Mouse (Mus musculus) hindbrain, embryonic 13.5 days (tissue): ENCODE results near the gene Gm49486. TPM values are rescaled to one million over a fixed set of nuclear protein-coding genes. Genes with fewer than 3 reads are reported as not detected.

Source experiments
- ATAC-seq: fragments of 200-750 bp; cut with Nextera tagmentation; 2 replicates; pipeline ENCODE4 v1.8.0; 2017; ENCODE audit warnings: moderate TSS enrichment; ENCODE audit not compliant: low FRiP score
- H3K27ac ChIP-seq: fragments of 300-500 bp; sonication (generic); 2 replicates; pipeline ENCODE4 v1.5.1; 2015; ENCODE audit warnings: inconsistent platforms, mild to moderate bottlenecking, moderate library complexity
- H3K27me3 ChIP-seq: fragments of 300-500 bp; sonication (generic); 2 replicates; pipeline ENCODE4 v1.6.1; 2015; ENCODE audit warnings: mild to moderate bottlenecking, inconsistent platforms
- H3K36me3 ChIP-seq: fragments of 300-500 bp; sonication (generic); 2 replicates; pipeline ENCODE4 v1.6.1; 2015; ENCODE audit warnings: mild to moderate bottlenecking, inconsistent platforms
- H3K4me1 ChIP-seq: fragments of 300-500 bp; sonication (generic); replicated peaks from 2 replicates; pipeline ENCODE4 v1.6.1; 2015; ENCODE audit warnings: inconsistent platforms
- H3K4me2 ChIP-seq: fragments of 300-500 bp; sonication (generic); 2 replicates; pipeline ENCODE4 v1.6.1; 2015; ENCODE audit warnings: inconsistent platforms, mild to moderate bottlenecking, moderate library complexity
- H3K4me3 ChIP-seq: fragments of 300-500 bp; sonication (generic); 2 replicates; pipeline ENCODE4 v1.5.1; 2015; ENCODE audit warnings: mild to moderate bottlenecking, inconsistent platforms
- H3K9ac ChIP-seq: fragments of 300-500 bp; sonication (generic); 2 replicates; pipeline ENCODE4 v1.6.1; 2015; ENCODE audit warnings: mild to moderate bottlenecking, inconsistent platforms
- H3K9me3 ChIP-seq: fragments of 300-500 bp; sonication (generic); 2 replicates; pipeline ENCODE4 v1.6.1; 2016; ENCODE audit warnings: inconsistent platforms
- WGBS: fragments of 180-500 bp; shearing (Covaris S2); methylation state at CpG from one replicate; pipeline ENCODE4 v1.1.7; 2015; 5-methylcytosine and 5-hydroxymethylcytosine counted together
- polyA plus RNA-seq: library from polyadenylated mRNA; unstranded; fragments of >200 nt; fragmentation: Nextera tagmentation; extraction: Ambion mirVana; gene quantifications from 2 replicates; pipeline ENCODE4 v1.2.1, GENCODE M21; 2015

Gene Gm49486
- polyA plus RNA-seq, 1 experiment from 2014 or later, result 1.6 TPM

DNA sequence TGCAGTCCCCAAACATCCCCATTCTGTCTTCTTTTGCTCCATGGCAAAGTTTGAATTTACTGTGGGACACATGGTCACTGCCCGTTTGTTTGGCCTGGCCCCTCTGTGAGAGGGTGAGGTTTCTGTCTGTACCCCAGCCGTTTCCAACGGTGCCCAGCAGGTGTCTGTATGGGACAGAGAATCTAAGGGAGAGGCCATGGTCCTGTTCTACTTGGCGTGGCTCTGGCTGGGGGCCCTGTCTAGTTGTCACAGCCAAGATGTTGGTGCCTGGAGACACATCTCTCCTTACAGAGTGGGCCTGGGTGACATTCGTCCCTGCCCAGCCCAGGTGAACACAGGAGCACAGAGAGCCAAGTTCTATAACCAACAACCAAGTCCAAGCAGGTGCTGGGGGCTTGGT is 51.7 kb downstream of the Gm49486 start:
- Histone ChIP-seq H3K4me2 (no peak overlapping the region), H3K4me1 (no peaks in the 10 kb centered on the region), H3K36me3 (no peaks in the 10 kb centered on the region; the same call in 1 of the 2 replicates), H3K9me3 (0 out of 2 replicates have a peak, but pooled peaks cover 3% of the 10 kb centered on the region), H3K9ac (no peak overlapping the region), H3K4me3 (no peak overlapping the region), H3K27ac (no peak overlapping the region), H3K27me3 (no peaks in the 10 kb centered on the region)
- 63% methylated on average over 5 of the region's 5 CpGs for WGBS
- ATAC-seq, result no peak

GRCm38 (mm10) chr15:79281389-79281788 is 52.2 kb downstream of the Gm49486 start:
- ATAC-seq, result no peak
- 94% methylated on average over 1 of the region's 1 CpGs for WGBS
- Histone ChIP-seq H3K9me3 (0 out of 2 replicates have a peak, but pooled peaks cover 3% of the 10 kb centered on the region), H3K4me3 (no peak overlapping the region), H3K27me3 (no peaks in the 10 kb centered on the region), H3K36me3 (peaks cover 4% of the 10 kb centered on the region), H3K9ac (no peak overlapping the region), H3K4me1 (no peaks in the 10 kb centered on the region), H3K27ac (no peak overlapping the region), H3K4me2 (no peak overlapping the region)

DNA sequence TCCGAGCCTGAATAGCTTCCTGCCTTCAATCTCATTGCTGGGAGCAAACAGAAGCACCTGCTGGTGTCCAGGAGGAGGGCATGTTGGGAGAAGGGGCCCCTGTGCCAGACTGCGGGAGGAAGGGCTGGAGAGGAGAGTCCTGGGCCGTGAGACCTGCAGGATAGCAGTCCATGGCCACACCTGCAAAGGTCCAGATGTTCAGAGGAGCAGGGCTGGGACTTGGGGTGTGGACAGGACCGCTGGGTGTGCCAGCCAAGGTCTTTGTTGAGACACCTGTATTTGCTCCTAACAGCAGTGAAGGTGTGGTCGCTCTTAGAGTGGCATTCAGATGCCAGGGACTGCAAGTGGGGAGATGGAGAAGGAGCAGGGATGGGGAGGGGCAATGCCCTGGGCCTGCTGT is 53.2 kb downstream of the Gm49486 start:
- ATAC-seq, result no peak
- no peaks in the 10 kb centered on the region for H3K27me3 ChIP-seq
- WGBS, result 82% methylated on average over 5 of the region's 5 CpGs

DNA sequence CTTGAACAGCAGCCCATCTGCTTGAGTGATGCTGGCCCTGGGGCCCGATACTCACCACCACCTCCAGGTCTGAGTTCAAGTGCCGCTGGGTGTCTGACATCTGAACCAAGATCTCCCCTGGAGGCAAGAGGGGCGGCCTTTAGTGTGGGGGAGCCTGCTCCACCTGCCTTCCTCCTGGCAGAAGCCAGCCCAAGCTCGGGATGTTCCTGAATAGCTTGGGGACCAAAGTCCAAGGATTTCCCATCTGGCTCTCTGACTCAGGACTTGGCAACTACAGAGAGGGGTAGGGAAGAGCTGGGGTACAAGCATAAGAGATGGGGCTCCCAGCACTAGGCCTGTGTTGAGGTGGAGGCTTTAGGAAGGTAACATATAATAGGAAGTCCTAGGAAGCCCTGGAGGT is 54.2 kb downstream of the Gm49486 start:
- Histone ChIP-seq H3K27me3 (no peaks in the 10 kb centered on the region), H3K9ac (no peak overlapping the region), H3K4me2 (no peak overlapping the region), H3K36me3 (peaks cover 23% of the 10 kb centered on the region), H3K4me3 (no peak overlapping the region), H3K27ac (no peak overlapping the region), H3K9me3 (no peaks in the 10 kb centered on the region), H3K4me1 (no peaks in the 10 kb centered on the region)
- WGBS, result 83% methylated on average over 4 of the region's 4 CpGs
- ATAC-seq, result no peak

More for the DNA sequence above, 53.2 kb downstream of the Gm49486 start:
- Histone ChIP-seq H3K9me3 (no peaks in the 10 kb centered on the region), H3K4me3 (no peak overlapping the region), H3K9ac (no peak overlapping the region), H3K27ac (no peak overlapping the region), H3K36me3 (peaks cover 13% of the 10 kb centered on the region), H3K4me1 (no peaks in the 10 kb centered on the region), H3K4me2 (no peak overlapping the region)

DNA sequence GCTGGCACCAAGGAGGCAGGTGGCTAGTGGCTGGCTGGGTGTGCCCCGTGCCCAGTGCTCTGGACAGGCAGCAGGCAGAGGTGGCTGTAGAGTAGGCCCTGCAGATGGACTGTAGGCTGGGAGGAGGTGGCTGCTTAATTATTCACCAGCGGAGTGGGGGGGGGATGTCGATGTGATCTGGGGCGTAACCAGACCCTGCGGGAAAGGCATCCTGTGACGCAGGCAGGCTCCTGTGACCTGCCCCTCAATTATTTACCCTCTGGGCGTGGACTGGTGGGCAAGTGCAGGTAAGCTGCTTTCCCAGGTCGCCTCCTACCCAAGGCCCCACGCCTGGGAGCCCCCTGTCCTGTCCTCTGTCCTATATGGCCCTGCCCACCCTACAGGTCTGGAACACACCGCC is 56.2 kb downstream of the Gm49486 start, which contains the start of gene Baiap2l2:
Baiap2l2 (minus strand) TSS at position 139 of the 400 bp plus-strand sequence.
- H3K4me3 ChIP-seq, result no peak within 1 kb of the TSS
- WGBS, result 73% methylated on average over 10 of the region's 10 CpGs
- H3K27ac ChIP-seq, result no peak within 1 kb of the TSS
- H3K36me3 ChIP-seq, result peaks cover 31% of the 10 kb centered on the region
- no peak within 1 kb of the TSS for H3K9ac ChIP-seq
- no peaks in the 10 kb centered on the region for H3K9me3 ChIP-seq
- no peak within 1 kb of the TSS for H3K4me2 ChIP-seq
- H3K27me3 ChIP-seq, result no peaks in the 10 kb centered on the region
- H3K4me1 ChIP-seq, result no peaks in the 10 kb centered on the region
- ATAC-seq, result no peak

DNA sequence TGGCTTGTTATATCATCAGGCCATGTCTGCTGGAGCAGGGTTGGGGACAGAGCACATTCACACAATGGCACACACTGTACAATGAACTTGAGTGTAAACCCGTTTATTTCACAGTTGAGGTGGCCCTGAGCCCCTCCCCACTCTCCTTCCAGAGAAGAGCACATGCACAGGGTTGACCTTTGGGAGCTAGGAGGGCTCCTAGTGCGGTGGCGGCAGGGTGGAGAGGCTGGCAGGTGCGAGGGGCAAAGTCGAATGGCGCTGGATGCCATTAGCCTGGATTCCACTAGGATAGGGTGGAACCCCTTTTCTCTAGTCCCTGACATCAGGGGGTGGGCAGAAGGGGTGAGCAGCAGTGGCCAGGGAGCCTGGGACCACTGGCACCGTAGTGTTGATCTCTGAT is 57.0 kb downstream of the Gm49486 start:
- no peak overlapping the region for H3K9ac ChIP-seq
- H3K4me1 ChIP-seq, result no peaks in the 10 kb centered on the region
- no peak overlapping the region for H3K27ac ChIP-seq
- no peaks in the 10 kb centered on the region for H3K27me3 ChIP-seq
- H3K9me3 ChIP-seq, result no peaks in the 10 kb centered on the region
- WGBS, result 87% methylated on average over 7 of the region's 7 CpGs
- no peak for ATAC-seq
- no peak overlapping the region for H3K4me2 ChIP-seq
- no peak overlapping the region for H3K4me3 ChIP-seq
- H3K36me3 ChIP-seq, result peaks cover 31% of the 10 kb centered on the region

DNA sequence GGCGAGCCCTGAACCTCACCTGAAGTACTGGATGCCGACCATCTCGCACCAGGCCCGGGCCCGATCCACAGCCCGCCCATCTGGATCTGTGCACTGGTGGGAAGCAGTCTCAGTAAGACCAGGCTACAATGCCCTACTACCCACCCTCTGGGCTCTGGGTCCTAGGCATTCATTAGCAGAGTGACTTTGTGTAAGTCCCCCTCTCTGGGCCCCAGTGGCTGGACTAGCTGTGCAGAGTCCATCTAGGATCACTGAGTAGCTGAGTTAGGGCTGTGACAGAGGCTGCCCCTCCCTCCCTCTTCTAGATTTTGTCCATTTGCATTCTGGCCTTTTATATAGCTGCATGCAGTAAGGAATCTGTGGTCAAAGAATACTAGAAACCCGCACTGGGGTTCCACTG is 57.9 kb downstream of the Gm49486 start:
- ATAC-seq, result no peak
- 93% methylated on average over 7 of the region's 7 CpGs for WGBS
- H3K9me3 ChIP-seq, result no peaks in the 10 kb centered on the region
- no peak overlapping the region for H3K9ac ChIP-seq
- H3K27me3 ChIP-seq, result no peaks in the 10 kb centered on the region
- no peak overlapping the region for H3K27ac ChIP-seq
- no peaks in the 10 kb centered on the region for H3K4me1 ChIP-seq
- H3K36me3 ChIP-seq, result peaks cover 31% of the 10 kb centered on the region
- no peak overlapping the region for H3K4me2 ChIP-seq
- H3K4me3 ChIP-seq, result no peak overlapping the region

DNA sequence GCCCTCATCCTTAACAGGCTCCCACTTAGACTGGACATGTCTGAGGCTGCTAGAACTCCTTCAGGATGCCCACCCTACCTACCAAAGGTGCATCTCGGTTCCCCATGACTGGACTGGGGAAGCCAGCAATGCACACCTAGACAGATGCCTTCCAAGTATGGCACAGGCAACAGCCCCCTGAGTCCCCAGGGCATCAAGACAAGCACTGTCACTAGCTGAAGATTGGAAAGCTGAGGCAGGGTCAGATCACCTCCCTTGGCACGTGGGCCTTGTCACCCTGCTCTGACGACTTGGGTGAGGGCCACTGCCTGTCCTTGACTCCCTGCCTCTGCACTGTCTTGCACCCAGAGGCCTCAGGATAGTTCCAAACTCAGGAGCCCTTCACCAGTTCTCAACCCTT is 59.2 kb downstream of the Gm49486 start:
- WGBS, result 93% methylated on average over 3 of the region's 3 CpGs
- no peak for ATAC-seq
- Histone ChIP-seq H3K36me3 (peaks cover 31% of the 10 kb centered on the region), H3K9me3 (no peaks in the 10 kb centered on the region), H3K27ac (no peak overlapping the region), H3K27me3 (no peaks in the 10 kb centered on the region), H3K4me1 (no peaks in the 10 kb centered on the region), H3K4me3 (no peak overlapping the region), H3K4me2 (no peak overlapping the region), H3K9ac (no peak overlapping the region)

- Histone ChIP-seq H3K4me1 (no peaks in the 10 kb centered on the region), H3K9me3 (no peaks in the 10 kb centered on the region), H3K36me3 (peaks cover 31% of the 10 kb centered on the region), H3K4me2 (no peak overlapping the region), H3K27ac (no peak overlapping the region), H3K27me3 (no peaks in the 10 kb centered on the region), H3K9ac (no peak overlapping the region), H3K4me3 (no peak overlapping the region)
- no peak for ATAC-seq
- 90% methylated on average over 12 of the region's 12 CpGs for WGBS
These were observed 60.2 kb downstream of the Gm49486 start for GRCm38 (mm10) chr15:79289441-79289840.

GRCm38 (mm10) chr15:79290340-79290739 is 61.1 kb downstream of the Gm49486 start:
- no peaks in the 10 kb centered on the region for H3K4me1 ChIP-seq
- peaks cover 31% of the 10 kb centered on the region for H3K36me3 ChIP-seq
- no peak overlapping the region for H3K27ac ChIP-seq
- H3K4me3 ChIP-seq, result no peak overlapping the region
- 83% methylated on average over 3 of the region's 3 CpGs for WGBS
- no peak for ATAC-seq
- H3K9me3 ChIP-seq, result no peaks in the 10 kb centered on the region
- no peaks in the 10 kb centered on the region for H3K27me3 ChIP-seq
- H3K9ac ChIP-seq, result no peak overlapping the region
- H3K4me2 ChIP-seq, result no peak overlapping the region

DNA sequence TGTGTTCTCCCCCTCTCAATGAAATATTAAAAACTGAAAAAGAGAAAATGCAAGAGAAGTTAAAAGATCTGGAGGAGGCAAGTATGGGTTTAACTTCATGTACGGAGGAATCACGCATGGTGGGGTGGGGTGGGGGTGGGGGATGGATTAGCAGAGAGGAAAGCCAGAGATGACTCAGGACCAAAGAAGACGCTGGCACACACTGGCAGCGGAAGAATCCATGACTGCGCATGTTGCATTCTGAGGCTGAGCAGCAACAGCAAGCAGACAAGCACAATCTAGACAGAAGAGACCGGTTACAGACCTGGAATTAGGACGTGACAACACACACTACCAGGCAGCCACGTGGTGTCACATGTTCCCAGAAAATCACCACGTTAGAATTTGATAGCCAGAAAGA is 63.6 kb downstream of the Gm49486 start:
- Histone ChIP-seq H3K9ac (no peak overlapping the region), H3K9me3 (no peaks in the 10 kb centered on the region), H3K4me3 (no peak overlapping the region), H3K36me3 (peaks cover 14% of the 10 kb centered on the region), H3K4me2 (no peak overlapping the region), H3K4me1 (no peaks in the 10 kb centered on the region), H3K27me3 (no peaks in the 10 kb centered on the region), H3K27ac (no peak overlapping the region)
- 87% methylated on average over 9 of the region's 9 CpGs for WGBS
- ATAC-seq, result no peak

DNA sequence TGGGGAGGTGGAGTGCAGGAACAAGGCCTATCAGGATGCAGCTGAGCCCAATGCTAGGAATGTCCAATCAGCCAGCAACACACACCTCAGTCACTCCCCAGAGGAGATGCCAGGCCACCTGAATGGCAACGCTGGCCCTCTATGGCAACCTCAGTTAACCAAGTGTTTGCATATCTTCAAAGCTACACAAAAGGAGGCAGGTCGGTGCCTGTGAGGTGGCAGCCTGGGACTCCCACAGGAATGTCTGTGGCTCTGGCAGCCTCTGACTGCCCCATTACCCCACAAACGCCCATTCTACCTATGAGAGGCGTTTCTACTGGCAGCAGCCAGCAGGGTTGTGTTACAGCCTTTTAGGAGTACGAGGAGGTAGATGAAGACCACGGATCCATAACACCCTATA is 69.4 kb downstream of the Gm49486 start:
- H3K4me1 ChIP-seq, result no peaks in the 10 kb centered on the region
- no peak overlapping the region for H3K9ac ChIP-seq
- WGBS, result 87% methylated on average over 6 of the region's 6 CpGs
- no peaks in the 10 kb centered on the region for H3K9me3 ChIP-seq
- H3K27me3 ChIP-seq, result no peaks in the 10 kb centered on the region
- no peak overlapping the region for H3K4me2 ChIP-seq
- no peak for ATAC-seq
- peaks cover 20% of the 10 kb centered on the region for H3K36me3 ChIP-seq
- no peak overlapping the region for H3K4me3 ChIP-seq
- H3K27ac ChIP-seq, result no peak overlapping the region

DNA sequence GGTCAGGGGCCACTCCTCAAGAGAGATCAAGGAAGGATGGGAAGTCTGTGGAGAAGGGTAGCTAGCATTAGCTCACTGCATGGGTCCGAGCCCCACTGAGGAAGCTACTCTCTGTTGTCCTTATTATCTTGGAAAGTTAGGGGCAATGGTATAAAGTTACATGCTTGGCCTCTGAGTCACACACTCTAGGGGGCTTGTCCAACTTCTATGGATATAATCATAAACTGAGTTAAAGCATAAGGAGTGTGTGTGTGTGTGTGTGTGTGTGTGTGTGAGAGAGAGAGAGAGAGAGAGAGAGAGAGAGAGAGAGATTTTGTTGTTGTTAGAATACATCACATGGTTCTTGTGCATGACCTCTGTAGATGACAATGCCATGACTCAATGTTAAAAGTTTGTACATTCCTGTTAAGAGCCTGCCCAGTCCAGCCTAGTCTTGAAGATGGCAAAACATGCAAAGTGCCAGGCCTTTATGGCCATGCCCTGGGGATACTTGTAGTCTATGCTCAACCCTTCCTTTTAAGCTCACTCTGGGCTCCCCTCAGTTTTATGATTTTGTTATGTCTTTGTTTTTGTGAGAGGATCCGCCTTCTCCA is 70.5 kb downstream of the Gm49486 start:
- Histone ChIP-seq H3K9me3 (no peaks in the 10 kb centered on the region), H3K27ac (no peak overlapping the region), H3K27me3 (no peaks in the 10 kb centered on the region), H3K4me2 (no peak overlapping the region), H3K9ac (no peak overlapping the region), H3K4me3 (no peak overlapping the region), H3K4me1 (no peaks in the 10 kb centered on the region), H3K36me3 (peaks cover 20% of the 10 kb centered on the region)
- no peak for ATAC-seq
- 86% methylated on average over 2 of the region's 2 CpGs for WGBS
